Mouse (Mus musculus): ENCODE measurements around the gene Cnot9.

DNA sequence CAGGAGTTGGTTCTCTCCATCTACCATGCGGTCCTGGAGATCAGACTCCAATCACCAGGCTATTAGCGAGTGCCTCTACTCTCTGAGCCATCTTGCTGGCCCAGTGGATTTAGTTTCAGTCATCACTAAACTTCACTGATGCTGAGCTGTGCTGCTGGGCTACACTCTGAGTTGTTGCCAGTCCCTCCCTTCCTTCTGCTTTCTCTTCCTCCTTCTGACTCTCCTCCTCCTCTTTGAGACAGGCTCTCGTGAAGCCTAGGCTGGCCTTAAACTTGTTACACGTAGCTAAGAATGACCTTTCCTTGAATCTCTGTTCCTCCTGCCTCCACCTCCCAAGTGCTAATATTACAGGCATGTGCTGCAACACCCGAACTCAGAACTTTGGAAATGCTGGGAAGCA is 53.2 kb downstream of the Cnot9 start:
- TF ChIP-seq CTCF (IDR thresholded peaks at IDR 0.05; ENCODE audit: low read depth) (no peak), EP300 (IDR thresholded peaks at IDR 0.05; ENCODE audit: low read depth) (no peak)
